Mouse (Mus musculus) C2C12 (cell line): ENCODE results near the gene Sec22b. TPM values are rescaled to one million over a fixed set of nuclear protein-coding genes. Genes with fewer than 3 reads are reported as not detected.

Experiments
- H3K27me3 ChIP-seq: one replicate; pipeline ENCODE4 v1.6.1; 2011; ENCODE audit not compliant: control insufficient read depth, insufficient read depth, insufficient read length
- H3K36me3 ChIP-seq: one replicate; pipeline ENCODE4 v1.6.1; 2011; ENCODE audit not compliant: control insufficient read depth, insufficient read depth
- H3K4me3 ChIP-seq: one replicate; pipeline ENCODE4 v1.5.1; 2011; ENCODE audit warnings: mild to moderate bottlenecking, control low read depth; ENCODE audit not compliant: poor library complexity, insufficient read depth, severe bottlenecking
- H3K79me2 ChIP-seq: one replicate; pipeline ENCODE4 v1.6.1; 2011; ENCODE audit not compliant: control insufficient read depth, insufficient read depth
- H3K79me3 ChIP-seq: one replicate; pipeline ENCODE4 v1.6.1; 2011; ENCODE audit warnings: low read depth, control low read depth
- H3ac ChIP-seq: one replicate; pipeline ENCODE3; 2011; ENCODE audit warnings: low read depth; ENCODE audit not compliant: control insufficient read depth, insufficient read length
- CEBPB ChIP-seq: IDR thresholded peaks from one replicate; pipeline ENCODE4 v1.6.1; 2011; ENCODE audit warnings: low read depth, mild to moderate bottlenecking, control low read depth, moderate library complexity
- CTCF ChIP-seq: IDR thresholded peaks from one replicate; pipeline ENCODE4 v1.5.1; 2011; ENCODE audit not compliant: control insufficient read depth, insufficient read depth, insufficient read length
- FOSL1 ChIP-seq: IDR thresholded peaks from one replicate; pipeline ENCODE4 v1.8.0; 2011; ENCODE audit warnings: mild to moderate bottlenecking, low read length; ENCODE audit not compliant: poor library complexity, insufficient read depth, severe bottlenecking
- MAX ChIP-seq: IDR thresholded peaks from one replicate; pipeline ENCODE4 v1.6.1; 2011; ENCODE audit warnings: mild to moderate bottlenecking, control low read depth
- MYOD1 ChIP-seq: IDR thresholded peaks from one replicate; pipeline ENCODE4 v1.6.1; 2011; ENCODE audit warnings: low read depth; ENCODE audit not compliant: control insufficient read depth, insufficient read length
- MYOG ChIP-seq: IDR thresholded peaks from one replicate; pipeline ENCODE4 v1.6.1; 2011; ENCODE audit not compliant: control insufficient read depth, insufficient read length; ENCODE audit errors: extremely low read depth
- USF1 ChIP-seq: IDR thresholded peaks from one replicate; pipeline ENCODE4 v1.6.1; 2011; ENCODE audit warnings: low read depth, mild to moderate bottlenecking, control low read depth, moderate library complexity
- polyA plus RNA-seq: library from polyadenylated mRNA; unstranded; fragments of >200 nt; fragmentation: generic; extraction: Trizol; gene quantifications from one replicate; pipeline ENCODE4 v1.2.1, GENCODE M21; 2012; ENCODE audit warnings: missing spikeins

Sec22b gene
- polyA plus RNA-seq, 1 experiment = 60.0 TPM

- no peaks in the 10 kb centered on the region for H3K79me2 ChIP-seq
- no peaks in the 10 kb centered on the region for H3K27me3 ChIP-seq
- H3K36me3 ChIP-seq = no peaks in the 10 kb centered on the region
- H3K4me3 ChIP-seq = peak overlapping the region; percentile 34
- H3K79me3 ChIP-seq = no peaks in the 10 kb centered on the region
- peak overlapping the region; percentile 71 for H3ac ChIP-seq
- TF ChIP-seq CTCF (no peak), CEBPB (no peak), MYOD1 (no peak), FOSL1 (no peak), MAX (no peak)
Measured at GRCm38 (mm10) chr3:97867221-97868023, 33.6 kb upstream of the Sec22b start.

- Histone ChIP-seq H3K27me3 (no peaks in the 10 kb centered on the region), H3K79me2 (no peaks in the 10 kb centered on the region), H3K4me3 (peak overlapping the region; percentile 34), H3K79me3 (no peaks in the 10 kb centered on the region), H3K36me3 (no peaks in the 10 kb centered on the region), H3ac (peak overlapping the region; percentile 71)
- TF ChIP-seq FOSL1 (no peak), MAX (peak; percentile 63), USF1 (no peak)
Measured at GRCm38 (mm10) chr3:97868024-97868689, 32.8 kb upstream of the Sec22b start.

- H3K27me3 ChIP-seq = no peaks in the 10 kb centered on the region
Measured at GRCm38 (mm10) chr3:97868733-97869132, 32.3 kb upstream of the Sec22b start.

GRCm38 (mm10) chr3:97869730-97870129, 31.3 kb upstream of the Sec22b start:
- TF ChIP-seq USF1 (no peak), MAX (no peak), CTCF (no peak), CEBPB (no peak), MYOD1 (peak; percentile 55), FOSL1 (no peak), MYOG (no peak)
- Histone ChIP-seq H3K36me3 (no peaks in the 10 kb centered on the region), H3K79me3 (no peaks in the 10 kb centered on the region), H3ac (no peak overlapping the region), H3K79me2 (no peaks in the 10 kb centered on the region), H3K4me3 (no peak overlapping the region), H3K27me3 (no peaks in the 10 kb centered on the region)

More at GRCm38 (mm10) chr3:97868733-97869132, 32.3 kb upstream of the Sec22b start:
- Histone ChIP-seq H3K79me2 (no peaks in the 10 kb centered on the region), H3ac (no peak overlapping the region), H3K79me3 (no peaks in the 10 kb centered on the region), H3K4me3 (no peak overlapping the region), H3K36me3 (no peaks in the 10 kb centered on the region)
- TF ChIP-seq MYOD1 = no peak
- TF ChIP-seq MYOG = no peak
- no peak for TF ChIP-seq USF1
- TF ChIP-seq CTCF = no peak
- TF ChIP-seq MAX = no peak
- no peak for TF ChIP-seq FOSL1
- no peak for TF ChIP-seq CEBPB

- Histone ChIP-seq H3K79me3 (no peaks in the 10 kb centered on the region), H3K4me3 (no peak overlapping the region), H3K36me3 (no peaks in the 10 kb centered on the region), H3K27me3 (no peaks in the 10 kb centered on the region), H3ac (no peak overlapping the region), H3K79me2 (no peaks in the 10 kb centered on the region)
- TF ChIP-seq MYOD1 = no peak
- TF ChIP-seq CEBPB = no peak
- TF ChIP-seq MAX = no peak
- TF ChIP-seq FOSL1 = no peak
- no peak for TF ChIP-seq USF1
Measured at GRCm38 (mm10) chr3:97874777-97875176, 26.2 kb upstream of the Sec22b start.

GRCm38 (mm10) chr3:97876259-97876658, 24.7 kb upstream of the Sec22b start:
- Histone ChIP-seq H3K79me3 (no peaks in the 10 kb centered on the region), H3K79me2 (no peaks in the 10 kb centered on the region), H3K36me3 (no peaks in the 10 kb centered on the region), H3K27me3 (no peaks in the 10 kb centered on the region), H3ac (no peak overlapping the region), H3K4me3 (no peak overlapping the region)
- no peak for TF ChIP-seq MAX
- TF ChIP-seq MYOG = no peak
- TF ChIP-seq CTCF = no peak
- TF ChIP-seq MYOD1 = no peak
